Mouse (Mus musculus): Measurements from ENCODE around the gene Ppil3. TPM values are rescaled to one million over a fixed set of nuclear protein-coding genes. Genes with fewer than 3 reads are reported as not detected.

The Ppil3 gene
- polyA plus RNA-seq, 2 experiments = 40.9 to 56.0 TPM

- DNase-seq (ENCODE audit: low spot score) (no peak), ATAC-seq (ENCODE audit: low FRiP score, low read depth) (no peak)
- TF ChIP-seq POLR2A (IDR thresholded peaks at IDR 0.05; ENCODE audit: borderline replicate concordance, extremely low read depth, insufficient read depth, insufficient read length) = no peak
- Histone ChIP-seq H3K4me3 (replicated peaks; ENCODE audit: low read length) (no peak overlapping the region), H3K4me1 (ENCODE audit: control insufficient read depth, insufficient read depth, low read length) (peaks cover 15% of the 10 kb centered on the region), H3K36me3 (ENCODE audit: control insufficient read depth, insufficient read depth, low read length) (peaks cover 46% of the 10 kb centered on the region), H3K4me2 (replicated peaks; ENCODE audit: low read depth, low read length, severe bottlenecking) (no peak overlapping the region), H3K27ac (replicated peaks; ENCODE audit: low read depth, low read length) (no peak overlapping the region), H3K27me3 (ENCODE audit: control insufficient read depth, insufficient read depth, low read length) (no peaks in the 10 kb centered on the region), H3K9me3 (ENCODE audit: control insufficient read depth, low read length) (no peaks in the 10 kb centered on the region), H3K9ac (ENCODE audit: low read depth, low read length, severe bottlenecking) (no peak overlapping the region)
- WGBS = 94% methylated on average over 7 of the region's 7 CpGs
Observed at GRCm38 (mm10) chr1:58447766-58448165, 2.5 kb upstream of the Ppil3 start.

GRCm38 (mm10) chr1:58445861-58446260, 575 bp upstream of the Ppil3 start:
- H3K9ac ChIP-seq (ENCODE audit: low read depth, low read length, severe bottlenecking) = peak overlapping the region; percentile 81
- no peaks in the 10 kb centered on the region for H3K9me3 ChIP-seq (ENCODE audit: control insufficient read depth, low read length)
- 10% methylated on average over 11 of the region's 11 CpGs for WGBS
- DNase-seq (ENCODE audit: low spot score) (no peak), ATAC-seq (ENCODE audit: low FRiP score, low read depth) (no peak)
- H3K27ac ChIP-seq (replicated peaks; ENCODE audit: low read depth, low read length) = peak overlapping the region; percentile 79
- no peak for TF ChIP-seq POLR2A (IDR thresholded peaks at IDR 0.05; ENCODE audit: borderline replicate concordance, extremely low read depth, insufficient read depth, insufficient read length)
- peak overlapping the region; percentile 63 for H3K4me2 ChIP-seq (replicated peaks; ENCODE audit: low read depth, low read length, severe bottlenecking)
- H3K4me3 ChIP-seq (replicated peaks; ENCODE audit: low read length) = peak overlapping the region; percentile 55
- peaks cover 15% of the 10 kb centered on the region for H3K4me1 ChIP-seq (ENCODE audit: control insufficient read depth, insufficient read depth, low read length)
- H3K36me3 ChIP-seq (ENCODE audit: control insufficient read depth, insufficient read depth, low read length) = peaks cover 42% of the 10 kb centered on the region
- H3K27me3 ChIP-seq (ENCODE audit: control insufficient read depth, insufficient read depth, low read length) = no peaks in the 10 kb centered on the region

GRCm38 (mm10) chr1:58444691-58445090, 595 bp downstream of the Ppil3 start:
- peak overlapping the region; percentile 63 for H3K4me2 ChIP-seq (replicated peaks; ENCODE audit: low read depth, low read length, severe bottlenecking)
- peaks cover 44% of the 10 kb centered on the region for H3K36me3 ChIP-seq (ENCODE audit: control insufficient read depth, insufficient read depth, low read length)
- peaks cover 15% of the 10 kb centered on the region for H3K4me1 ChIP-seq (ENCODE audit: control insufficient read depth, insufficient read depth, low read length)

GRCm38 (mm10) chr1:58424551-58424950, 20.7 kb downstream of the Ppil3 start:
- no peak for TF ChIP-seq POLR2A (IDR thresholded peaks at IDR 0.05; ENCODE audit: borderline replicate concordance, extremely low read depth, insufficient read depth, insufficient read length)
- no peak overlapping the region for H3K4me2 ChIP-seq (replicated peaks; ENCODE audit: low read depth, low read length, severe bottlenecking)
- 96% methylated on average over 3 of the region's 3 CpGs for WGBS
- peaks cover 17% of the 10 kb centered on the region for H3K36me3 ChIP-seq (ENCODE audit: control insufficient read depth, insufficient read depth, low read length)
- no peaks in the 10 kb centered on the region for H3K27me3 ChIP-seq (ENCODE audit: control insufficient read depth, insufficient read depth, low read length)
- H3K9ac ChIP-seq (ENCODE audit: low read depth, low read length, severe bottlenecking) = no peak overlapping the region
- H3K27ac ChIP-seq (replicated peaks; ENCODE audit: low read depth, low read length) = no peak overlapping the region
- no peak for ATAC-seq (ENCODE audit: low FRiP score, low read depth)
- H3K4me1 ChIP-seq (ENCODE audit: control insufficient read depth, insufficient read depth, low read length) = peaks cover 18% of the 10 kb centered on the region
- no peak for DNase-seq (ENCODE audit: low spot score)
- no peaks in the 10 kb centered on the region for H3K9me3 ChIP-seq (ENCODE audit: control insufficient read depth, low read length)
- no peak overlapping the region for H3K4me3 ChIP-seq (replicated peaks; ENCODE audit: low read length)

More at GRCm38 (mm10) chr1:58444691-58445090, 595 bp downstream of the Ppil3 start:
- Histone ChIP-seq H3K4me3 (replicated peaks; ENCODE audit: low read length) (peak overlapping the region; percentile 55), H3K9me3 (ENCODE audit: control insufficient read depth, low read length) (no peaks in the 10 kb centered on the region), H3K9ac (ENCODE audit: low read depth, low read length, severe bottlenecking) (peak overlapping the region; percentile 81), H3K27ac (replicated peaks; ENCODE audit: low read depth, low read length) (peak overlapping the region; percentile 79), H3K27me3 (ENCODE audit: control insufficient read depth, insufficient read depth, low read length) (no peaks in the 10 kb centered on the region)
- ATAC-seq (ENCODE audit: low FRiP score, low read depth) = no peak
- no peak for TF ChIP-seq POLR2A (IDR thresholded peaks at IDR 0.05; ENCODE audit: borderline replicate concordance, extremely low read depth, insufficient read depth, insufficient read length)
- WGBS = 8% methylated on average over 10 of the region's 10 CpGs
- no peak for DNase-seq (ENCODE audit: low spot score)

DNA sequence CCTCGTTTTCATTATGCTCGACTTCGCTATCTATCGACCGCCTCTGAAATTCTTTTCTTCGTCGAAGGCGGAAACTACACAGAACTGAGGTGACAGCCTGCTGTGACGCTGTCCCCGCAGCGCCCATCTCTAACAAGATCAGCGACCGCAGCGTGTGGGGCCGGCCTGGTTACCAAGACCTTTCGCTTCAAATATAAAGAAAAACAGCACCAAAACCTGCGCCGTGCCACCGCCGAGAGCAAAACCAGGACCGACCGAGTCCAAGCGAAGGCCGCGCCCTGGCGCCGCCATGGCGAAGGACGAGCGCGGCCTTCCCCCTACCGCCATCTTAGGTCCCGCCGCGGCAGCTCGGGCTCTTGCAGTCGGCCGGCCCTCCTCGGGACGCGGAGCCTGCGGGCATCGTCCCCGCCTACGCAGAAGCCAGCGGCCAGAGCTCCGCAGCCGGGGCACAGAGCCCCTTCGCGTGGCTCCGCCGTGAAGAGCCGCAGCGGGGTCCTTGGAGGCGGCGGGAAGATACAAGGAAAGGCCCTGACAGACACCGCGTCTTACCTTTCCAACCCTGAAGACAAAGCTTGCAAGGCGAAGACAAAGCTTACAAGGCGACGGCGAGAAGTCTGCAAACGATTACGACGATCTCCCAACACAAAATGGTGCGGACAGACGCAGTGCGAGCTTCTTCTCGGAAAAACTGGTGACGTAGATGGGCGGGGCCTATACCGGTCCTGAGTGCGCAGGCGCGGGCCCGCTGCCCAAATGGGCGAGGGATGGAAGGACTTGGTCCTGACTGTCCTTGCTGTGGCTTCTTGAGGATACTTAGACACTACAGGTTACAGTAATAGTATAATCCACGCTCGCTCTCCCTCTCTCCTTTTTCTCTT, 21.7 kb downstream of the Ppil3 start, which contains the start of gene Clk1:
Gene Clk1 (minus strand): TSS at position 696 of the 878 bp plus-strand sequence.
- peak within 1 kb of the TSS; percentile 97 for H3K4me3 ChIP-seq (replicated peaks; ENCODE audit: low read length)
- H3K27me3 ChIP-seq (ENCODE audit: control insufficient read depth, insufficient read depth, low read length) = no peaks in the 10 kb centered on the region
- WGBS = under 1% methylated on average over 78 of the region's 79 CpGs
- H3K9me3 ChIP-seq (ENCODE audit: control insufficient read depth, low read length) = no peaks in the 10 kb centered on the region
- ATAC-seq (ENCODE audit: low FRiP score, low read depth) = peak; percentile 91
- peak; percentile 94; the same call in 1 of the 2 replicates for TF ChIP-seq POLR2A (IDR thresholded peaks at IDR 0.05; ENCODE audit: borderline replicate concordance, extremely low read depth, insufficient read depth, insufficient read length)
- DNase-seq (ENCODE audit: low spot score) = peak; percentile 90
- H3K36me3 ChIP-seq (ENCODE audit: control insufficient read depth, insufficient read depth, low read length) = peaks cover 26% of the 10 kb centered on the region
- H3K4me2 ChIP-seq (replicated peaks; ENCODE audit: low read depth, low read length, severe bottlenecking) = peak within 1 kb of the TSS; percentile 56
- H3K4me1 ChIP-seq (ENCODE audit: control insufficient read depth, insufficient read depth, low read length) = peaks cover 18% of the 10 kb centered on the region
- peak within 1 kb of the TSS; percentile 99 for H3K27ac ChIP-seq (replicated peaks; ENCODE audit: low read depth, low read length)
- peak within 1 kb of the TSS; percentile 100 for H3K9ac ChIP-seq (ENCODE audit: low read depth, low read length, severe bottlenecking)

Data from limb, embryonic 14.5 days (tissue).